Mouse (Mus musculus) liver, embryonic 18 days (tissue): ENCODE results near the gene Foxj1. TPM values are rescaled to one million over a fixed set of nuclear protein-coding genes. Genes with fewer than 3 reads are reported as not detected.

Experiments
- polyA plus RNA-seq: library from polyadenylated mRNA; depleted of rRNA; stranded (reverse); fragments of >200 nt; gene quantifications from 2 replicates; pipeline ENCODE4 v1.2.3, GENCODE M21; 2012; rRNA removed

The Foxj1 gene
- polyA plus RNA-seq = 0.22 TPM in 2 replicates

DNA sequence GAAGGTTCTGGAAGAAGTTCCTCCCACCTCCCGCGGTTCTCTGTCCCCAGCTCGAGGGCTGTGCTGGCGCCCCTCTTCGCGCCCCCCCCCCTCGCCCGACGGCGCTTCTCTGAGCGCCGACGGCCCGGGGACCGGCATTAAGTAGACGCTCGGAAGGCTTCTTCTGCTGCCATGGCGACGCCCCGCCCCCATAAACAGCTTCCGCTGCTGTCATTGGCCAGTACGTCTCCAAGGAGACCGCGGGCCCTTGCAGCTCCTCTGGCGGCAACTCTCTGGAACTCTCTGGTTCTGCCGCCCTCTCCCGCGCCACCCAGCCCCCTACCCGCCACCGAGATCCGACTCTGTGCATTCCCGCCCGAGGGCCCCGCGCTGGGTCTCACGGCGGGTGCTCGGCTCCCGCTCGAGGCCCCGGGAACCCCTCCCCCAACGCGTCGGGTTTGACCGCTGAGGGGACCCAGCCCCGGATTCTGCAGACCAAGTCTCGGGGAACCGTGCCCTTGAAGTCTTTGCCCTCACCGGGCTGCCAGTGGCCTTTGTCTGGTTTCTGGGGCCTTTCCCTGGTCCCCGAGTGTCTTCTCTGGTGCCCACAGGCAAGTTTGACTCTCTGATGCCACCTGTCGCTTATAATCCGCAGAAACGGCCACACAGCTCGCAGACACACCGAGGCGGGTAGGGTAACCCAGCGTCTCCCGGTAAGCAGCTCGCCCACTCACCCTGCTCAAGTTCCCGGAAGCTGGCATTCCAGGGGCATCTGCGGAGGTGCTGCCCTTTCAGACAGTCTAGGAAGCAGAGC lies at the start of gene Foxj1:
Foxj1 (minus strand) TSS at position 156 of the 793 bp plus-strand sequence.

GRCm38 (mm10) chr11:116307019-116307725 lies 28.0 kb downstream of the Foxj1 start, which contains the start of gene Exoc7:
Gene Exoc7, minus strand, starts transcription at chr11:116307233.

DNA sequence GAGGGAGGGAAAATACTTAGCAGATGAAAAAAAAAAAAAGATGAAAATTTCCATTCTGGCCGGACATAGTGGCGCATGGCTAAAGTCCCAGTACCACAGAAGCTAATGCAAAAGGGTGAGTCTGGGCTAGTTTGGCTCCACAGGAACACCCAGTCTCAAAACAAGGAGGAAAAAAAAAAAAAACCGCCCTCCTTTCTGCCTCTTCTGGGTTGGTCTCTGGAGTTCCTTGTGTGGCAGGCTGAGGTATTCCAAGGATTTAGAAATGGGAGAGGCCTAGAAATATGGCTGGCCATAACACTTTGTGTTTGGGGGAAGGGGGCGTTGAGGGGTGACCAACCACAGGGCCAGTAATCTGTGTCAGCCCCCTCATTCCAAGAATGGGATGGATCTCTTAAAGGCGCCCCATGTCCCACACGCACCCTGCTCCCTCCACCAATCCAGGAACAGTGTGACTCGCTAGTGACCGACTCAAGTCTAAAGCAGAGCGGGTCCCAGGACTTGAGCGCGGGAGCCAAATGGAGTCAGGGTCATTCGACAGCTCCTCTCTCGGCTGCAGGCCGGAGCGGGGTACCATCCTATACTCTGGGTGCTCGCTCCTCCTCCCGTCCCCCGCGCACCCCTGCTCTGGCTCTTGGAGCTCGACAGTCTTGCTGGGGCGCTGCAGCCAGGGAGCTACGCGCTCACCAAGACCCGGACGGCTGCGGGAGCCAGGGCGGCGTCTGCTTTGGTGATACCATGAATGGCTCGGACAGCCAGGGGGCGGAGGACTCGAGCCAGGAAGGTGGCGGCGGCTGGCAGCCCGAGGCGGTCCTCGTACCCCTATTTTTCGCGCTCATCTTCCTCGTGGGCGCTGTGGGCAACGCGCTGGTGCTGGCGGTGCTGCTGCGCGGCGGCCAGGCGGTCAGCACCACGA lies 54.2 kb downstream of the Foxj1 start, which contains the start of gene Galr2:
Galr2 (plus strand) TSS at position 189 of the 913 bp plus-strand sequence.

Other genes starting within 250 kb of the Foxj1 start
- gene Wbp2, start 248.4 kb downstream of the Foxj1 start, polyA plus RNA-seq = 48.7 and 52.4 TPM in 2 replicates
- 8.2 and 8.4 TPM in 2 replicates for gene Trim47, start 208.2 kb downstream of the Foxj1 start, polyA plus RNA-seq
- gene Trim65, start 204.3 kb downstream of the Foxj1 start, polyA plus RNA-seq = 2.0 and 2.3 TPM in 2 replicates
- 18.9 and 19.5 TPM in 2 replicates for gene Mrpl38, start 196.5 kb downstream of the Foxj1 start, polyA plus RNA-seq
- 6.7 and 6.8 TPM in 2 replicates for gene Fbf1, start 167.2 kb downstream of the Foxj1 start, polyA plus RNA-seq
- gene Ten1, start 136.5 kb downstream of the Foxj1 start, polyA plus RNA-seq = 24.2 and 29.9 TPM in 2 replicates
- 262 and 366 TPM in 2 replicates for gene Acox1, start 136.4 kb downstream of the Foxj1 start, polyA plus RNA-seq
- 0.10 and 0.11 TPM in 2 replicates for gene Evpl, start 97.3 kb downstream of the Foxj1 start, polyA plus RNA-seq
- 34.8 and 39.9 TPM in 2 replicates for gene Srp68, start 61.2 kb downstream of the Foxj1 start, polyA plus RNA-seq
- 0.01 TPM in 1 of 2 replicates, not detected in the other for gene Galr2, start 54.5 kb downstream of the Foxj1 start, polyA plus RNA-seq
- 10.2 and 12.0 TPM in 2 replicates for gene Exoc7, start 28.2 kb downstream of the Foxj1 start, polyA plus RNA-seq
- gene Rnf157, start 77.6 kb upstream of the Foxj1 start, polyA plus RNA-seq = 1.1 and 1.5 TPM in 2 replicates
- 55.8 and 59.4 TPM in 2 replicates for gene Ubald2, start 98.7 kb upstream of the Foxj1 start, polyA plus RNA-seq
- 0.01 TPM in 1 of 2 replicates, not detected in the other for gene Qrich2, start 130.8 kb upstream of the Foxj1 start, polyA plus RNA-seq
- gene Prpsap1, start 158.8 kb upstream of the Foxj1 start, polyA plus RNA-seq = 23.5 and 24.6 TPM in 2 replicates
- 8.3 and 9.5 TPM in 2 replicates for gene Sphk1, start 195.5 kb upstream of the Foxj1 start, polyA plus RNA-seq
- 19.3 and 22.4 TPM in 2 replicates for gene Ube2o, start 246.0 kb upstream of the Foxj1 start, polyA plus RNA-seq